Mouse (Mus musculus) midbrain, embryonic 12.5 days (tissue): Measurements from ENCODE around the gene Gm28043. TPM values are rescaled to one million over a fixed set of nuclear protein-coding genes. Genes with fewer than 3 reads are reported as not detected.

Experiments used
- ATAC-seq: fragments of 200-750 bp; cut with Nextera tagmentation; 2 replicates; pipeline ENCODE4 v1.8.0; 2017; ENCODE audit warnings: low read depth, moderate TSS enrichment, moderate library complexity; ENCODE audit not compliant: low FRiP score
- H3K27ac ChIP-seq: fragments of 300-500 bp; sonication (generic); replicated peaks from 2 replicates; pipeline ENCODE4 v1.5.1; 2016; ENCODE audit warnings: mild to moderate bottlenecking
- H3K27me3 ChIP-seq: fragments of 300-500 bp; sonication (generic); 2 replicates; pipeline ENCODE4 v1.6.1; 2016; ENCODE audit warnings: mild to moderate bottlenecking
- H3K36me3 ChIP-seq: fragments of 300-500 bp; sonication (generic); 2 replicates; pipeline ENCODE4 v1.6.1; 2016
- H3K4me1 ChIP-seq: fragments of 300-500 bp; sonication (generic); 2 replicates; pipeline ENCODE4 v1.6.1; 2016
- H3K4me2 ChIP-seq: fragments of 300-500 bp; sonication (generic); replicated peaks from 2 replicates; pipeline ENCODE4 v1.6.1; 2016; ENCODE audit warnings: mild to moderate bottlenecking, moderate library complexity
- H3K4me3 ChIP-seq: fragments of 300-500 bp; sonication (generic); 2 replicates; pipeline ENCODE4 v1.5.1; 2016; ENCODE audit warnings: mild to moderate bottlenecking
- H3K9ac ChIP-seq: fragments of 300-500 bp; sonication (generic); replicated peaks from 2 replicates; pipeline ENCODE4 v1.6.1; 2016; ENCODE audit warnings: mild to moderate bottlenecking, moderate library complexity
- H3K9me3 ChIP-seq: fragments of 300-500 bp; sonication (generic); 2 replicates; pipeline ENCODE4 v1.6.1; 2016; ENCODE audit warnings: mild to moderate bottlenecking
- WGBS: fragments of 180-500 bp; shearing (Covaris S2); methylation state at CpG from one replicate; pipeline ENCODE4 v1.1.7; 2016; 5-methylcytosine and 5-hydroxymethylcytosine counted together
- polyA plus RNA-seq: library from polyadenylated mRNA; unstranded; fragments of >200 nt; fragmentation: Nextera tagmentation; extraction: Ambion mirVana; gene quantifications from 2 replicates; pipeline ENCODE4 v1.2.1, GENCODE M21; 2016

Gene Gm28043
- polyA plus RNA-seq, result 5.0 TPM in 2 replicates

GRCm38 (mm10) chr17:29614115-29615023, at the start of gene Gm28043, which contains the start of gene Rnf8:
Gene Gm28043 (plus strand): TSS chr17:29614876.
Gene Rnf8 (plus strand): TSS chr17:29614790.
- 3% methylated on average over 52 of the region's 52 CpGs for WGBS

GRCm38 (mm10) chr17:29565521-29565920, 49.2 kb upstream of the Gm28043 start:
- Histone ChIP-seq H3K4me1 (no peaks in the 10 kb centered on the region), H3K4me3 (no peak overlapping the region), H3K27ac (no peak overlapping the region), H3K36me3 (peaks cover 38% of the 10 kb centered on the region), H3K9ac (no peak overlapping the region), H3K4me2 (no peak overlapping the region), H3K27me3 (no peaks in the 10 kb centered on the region), H3K9me3 (no peaks in the 10 kb centered on the region)
- no peak for ATAC-seq
- WGBS, result 98% methylated on average over 5 of the region's 5 CpGs

More at GRCm38 (mm10) chr17:29614115-29615023, at the start of gene Gm28043, which contains the start of gene Rnf8:
- peak within 1 kb of the TSS; percentile 96 for H3K4me3 ChIP-seq
- peaks cover 12% of the 10 kb centered on the region; the same call in 1 of the 2 replicates for H3K36me3 ChIP-seq
- H3K4me2 ChIP-seq, result peak within 1 kb of the TSS; percentile 91
- H3K27ac ChIP-seq, result peak within 1 kb of the TSS; percentile 96
- ATAC-seq, result peak; percentile 91
- peaks cover 31% of the 10 kb centered on the region for H3K4me1 ChIP-seq
- H3K27me3 ChIP-seq, result no peaks in the 10 kb centered on the region
- H3K9ac ChIP-seq, result peak within 1 kb of the TSS; percentile 97
- H3K9me3 ChIP-seq, result no peaks in the 10 kb centered on the region

GRCm38 (mm10) chr17:29568435-29568834, 46.2 kb upstream of the Gm28043 start:
- Histone ChIP-seq H3K4me2 (no peak overlapping the region), H3K27me3 (no peaks in the 10 kb centered on the region), H3K27ac (no peak overlapping the region), H3K4me1 (no peaks in the 10 kb centered on the region), H3K4me3 (no peak overlapping the region), H3K36me3 (peaks cover 66% of the 10 kb centered on the region), H3K9me3 (no peaks in the 10 kb centered on the region), H3K9ac (no peak overlapping the region)
- ATAC-seq, result no peak
- 90% methylated on average over 15 of the region's 15 CpGs for WGBS

DNA sequence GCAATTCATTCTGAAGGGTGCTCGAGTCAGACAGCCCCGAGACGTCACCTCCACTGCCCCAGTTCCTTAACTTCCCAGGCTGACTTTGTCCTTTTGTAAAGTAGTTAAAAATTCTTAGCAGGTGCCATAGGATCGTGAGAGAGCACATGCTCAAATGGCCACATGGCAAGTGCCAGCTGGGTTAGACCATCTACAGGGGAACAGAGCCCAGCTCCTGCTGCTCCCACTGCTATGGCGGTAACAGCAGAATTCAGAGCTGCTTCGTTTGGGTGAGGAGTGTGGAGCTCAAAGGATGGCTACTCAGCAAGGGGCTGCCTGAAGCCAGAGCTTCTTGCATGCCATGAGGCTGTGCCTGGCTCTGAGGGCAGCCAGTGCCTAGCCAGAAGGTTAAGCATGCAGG, 44.8 kb upstream of the Gm28043 start:
- 90% methylated on average over 6 of the region's 6 CpGs for WGBS
- Histone ChIP-seq H3K9ac (no peak overlapping the region), H3K4me2 (no peak overlapping the region), H3K9me3 (no peaks in the 10 kb centered on the region), H3K27me3 (no peaks in the 10 kb centered on the region), H3K4me1 (no peaks in the 10 kb centered on the region), H3K36me3 (peaks cover 66% of the 10 kb centered on the region), H3K27ac (no peak overlapping the region), H3K4me3 (no peak overlapping the region)
- ATAC-seq, result no peak

DNA sequence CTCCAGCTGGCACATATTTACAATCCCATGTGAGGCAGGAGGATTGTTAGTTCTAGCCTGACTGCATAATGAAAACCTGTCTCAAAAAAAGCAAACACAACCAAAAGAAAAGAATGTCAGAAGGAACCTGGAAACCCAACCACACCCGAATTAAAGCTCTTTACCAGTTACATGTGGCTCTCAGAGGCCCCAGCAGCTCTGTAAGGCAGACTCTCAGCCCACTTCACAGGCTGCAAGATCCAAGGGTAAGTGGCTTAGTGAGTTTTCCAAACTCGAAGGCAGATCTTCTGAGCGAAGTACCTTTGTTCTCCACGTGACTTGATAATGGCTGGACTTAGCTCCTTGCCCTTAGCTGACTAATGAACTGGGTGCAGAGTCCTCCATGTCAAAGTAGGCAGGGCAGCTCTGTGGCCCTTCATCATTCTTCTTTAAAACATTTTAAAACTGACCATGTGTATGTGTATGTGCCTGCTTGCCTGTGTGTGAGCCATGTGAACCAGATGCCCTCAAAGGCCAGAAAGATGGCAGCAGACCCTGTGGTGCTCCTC, 35.0 kb upstream of the Gm28043 start:
- 76% methylated on average over 4 of the region's 4 CpGs for WGBS
- H3K27ac ChIP-seq, result no peak overlapping the region

DNA sequence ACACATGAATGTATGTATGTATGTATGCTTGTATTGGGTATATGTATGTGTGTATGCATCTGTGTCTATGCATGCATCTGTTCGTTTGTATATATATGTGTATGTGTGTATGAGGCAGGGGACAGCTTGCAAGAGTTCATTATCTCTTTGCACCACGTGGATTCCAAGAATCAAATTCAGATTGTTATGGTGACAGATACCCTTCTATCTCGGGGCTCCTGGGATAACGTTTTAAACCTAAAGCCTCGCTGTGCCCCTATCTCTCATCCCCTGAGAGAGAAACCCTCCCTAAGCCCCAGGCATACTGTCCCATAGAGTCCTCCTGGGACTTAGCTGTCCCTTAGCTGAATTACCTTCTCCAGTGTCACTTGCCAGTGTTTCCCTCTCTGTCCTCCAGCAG, 31.1 kb upstream of the Gm28043 start:
- H3K36me3 ChIP-seq, result peaks cover 63% of the 10 kb centered on the region

More for the DNA sequence above, 35.0 kb upstream of the Gm28043 start:
- ATAC-seq, result no peak
- H3K27me3 ChIP-seq, result no peaks in the 10 kb centered on the region
- H3K9ac ChIP-seq, result no peak overlapping the region
- peaks cover 83% of the 10 kb centered on the region for H3K36me3 ChIP-seq
- no peaks in the 10 kb centered on the region for H3K9me3 ChIP-seq
- no peak overlapping the region for H3K4me3 ChIP-seq
- no peaks in the 10 kb centered on the region for H3K4me1 ChIP-seq
- H3K4me2 ChIP-seq, result no peak overlapping the region

GRCm38 (mm10) chr17:29584306-29584705, 30.4 kb upstream of the Gm28043 start:
- WGBS, result 83% methylated on average over 5 of the region's 5 CpGs
- no peak for ATAC-seq

More for the DNA sequence above, 31.1 kb upstream of the Gm28043 start:
- H3K9ac ChIP-seq, result no peak overlapping the region
- no peaks in the 10 kb centered on the region for H3K9me3 ChIP-seq
- 85% methylated on average over 5 of the region's 5 CpGs for WGBS
- peaks cover under 1% of the 10 kb centered on the region; the same call in 1 of the 2 replicates for H3K4me1 ChIP-seq
- no peak overlapping the region for H3K4me2 ChIP-seq
- ATAC-seq, result no peak
- H3K27me3 ChIP-seq, result no peaks in the 10 kb centered on the region; the same call in 1 of the 2 replicates
- no peak overlapping the region for H3K27ac ChIP-seq
- H3K4me3 ChIP-seq, result no peak overlapping the region

DNA sequence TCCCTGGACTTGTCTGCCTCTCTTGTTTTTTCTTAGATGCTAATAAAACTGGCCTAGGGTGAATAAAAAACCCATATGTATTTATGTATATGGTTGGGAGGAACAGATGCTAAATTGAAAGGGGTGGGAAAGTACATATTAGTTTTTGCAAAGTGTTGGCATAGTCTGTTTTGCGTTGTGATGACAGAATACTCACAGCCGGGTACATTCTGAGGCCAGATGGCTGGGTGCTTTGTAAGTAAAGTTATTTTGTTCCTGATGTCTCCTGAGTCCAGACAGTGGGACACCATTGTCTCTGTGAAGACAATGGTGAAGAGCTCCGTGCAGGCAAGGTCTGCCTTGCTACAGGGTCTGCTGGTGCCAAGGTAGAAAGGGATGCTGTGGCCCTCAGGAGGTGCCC, 29.9 kb upstream of the Gm28043 start:
- WGBS, result 82% methylated on average over 3 of the region's 3 CpGs
- no peaks in the 10 kb centered on the region; the same call in 1 of the 2 replicates for H3K27me3 ChIP-seq
- H3K9me3 ChIP-seq, result no peaks in the 10 kb centered on the region
- H3K27ac ChIP-seq, result no peak overlapping the region
- H3K4me3 ChIP-seq, result no peak overlapping the region
- peaks cover 12% of the 10 kb centered on the region for H3K4me1 ChIP-seq
- no peak for ATAC-seq
- no peak overlapping the region for H3K4me2 ChIP-seq
- peaks cover 55% of the 10 kb centered on the region for H3K36me3 ChIP-seq
- no peak overlapping the region for H3K9ac ChIP-seq

More at GRCm38 (mm10) chr17:29584306-29584705, 30.4 kb upstream of the Gm28043 start:
- Histone ChIP-seq H3K4me3 (no peak overlapping the region), H3K36me3 (peaks cover 57% of the 10 kb centered on the region), H3K27me3 (no peaks in the 10 kb centered on the region; the same call in 1 of the 2 replicates), H3K4me1 (peaks cover 8% of the 10 kb centered on the region), H3K9ac (no peak overlapping the region), H3K4me2 (no peak overlapping the region), H3K27ac (no peak overlapping the region), H3K9me3 (no peaks in the 10 kb centered on the region)

DNA sequence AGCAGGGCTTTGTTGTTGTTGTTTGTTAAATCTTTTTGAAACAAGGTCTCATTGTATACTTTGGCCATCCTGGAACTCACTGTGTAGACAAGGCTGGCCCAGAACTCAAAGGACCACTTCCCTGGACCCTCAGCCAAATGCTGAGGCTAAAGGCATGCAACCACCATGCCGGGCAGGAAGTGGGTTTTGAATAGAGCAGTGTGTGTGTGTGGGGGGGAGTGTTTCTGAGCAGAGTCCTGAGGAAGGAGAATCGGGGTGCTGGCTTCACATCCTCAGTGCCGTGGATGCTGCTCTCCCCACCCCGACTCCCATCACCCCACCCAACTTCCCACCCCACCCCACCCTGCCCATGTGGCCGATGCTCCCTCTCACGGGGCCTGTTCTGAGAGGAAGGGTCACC, 29.2 kb upstream of the Gm28043 start:
- Histone ChIP-seq H3K4me3 (no peak overlapping the region), H3K9ac (no peak overlapping the region), H3K27ac (no peak overlapping the region), H3K36me3 (peaks cover 51% of the 10 kb centered on the region), H3K9me3 (no peaks in the 10 kb centered on the region), H3K4me2 (no peak overlapping the region), H3K4me1 (peaks cover 15% of the 10 kb centered on the region), H3K27me3 (no peaks in the 10 kb centered on the region; the same call in 1 of the 2 replicates)
- WGBS, result 90% methylated on average over 6 of the region's 6 CpGs
- ATAC-seq, result no peak

DNA sequence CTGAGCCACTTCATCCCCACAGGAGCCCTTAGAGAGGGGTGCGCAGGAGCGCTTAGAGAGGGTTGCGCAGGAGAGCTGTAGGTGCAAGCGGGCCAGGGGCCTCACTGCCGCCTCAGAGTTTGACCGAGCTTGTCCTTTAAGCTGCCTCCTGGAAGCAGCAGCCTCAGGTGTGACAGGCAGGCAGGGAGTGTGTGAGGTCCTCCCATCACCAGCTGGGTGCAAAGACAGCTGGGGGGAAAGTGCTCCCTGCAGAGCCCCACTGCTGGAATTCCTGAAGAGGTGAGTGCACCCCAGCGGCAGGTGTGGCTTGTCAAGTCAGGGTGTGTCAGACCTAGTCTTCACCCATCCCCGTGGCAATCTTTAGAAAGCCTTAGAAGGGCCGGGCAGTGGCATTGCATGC, 27.8 kb upstream of the Gm28043 start:
- ATAC-seq, result no peak
- WGBS, result 90% methylated on average over 9 of the region's 9 CpGs

GRCm38 (mm10) chr17:29589221-29589898, 25.3 kb upstream of the Gm28043 start:
- Histone ChIP-seq H3K9ac (no peak overlapping the region), H3K27ac (peak overlapping the region; percentile 60), H3K36me3 (peaks cover 29% of the 10 kb centered on the region), H3K4me1 (peaks cover 15% of the 10 kb centered on the region), H3K27me3 (no peaks in the 10 kb centered on the region; the same call in 1 of the 2 replicates), H3K4me2 (no peak overlapping the region), H3K4me3 (no peak overlapping the region), H3K9me3 (no peaks in the 10 kb centered on the region)
- 47% methylated on average over 11 of the region's 11 CpGs for WGBS
- ATAC-seq, result peak; percentile 34; the same call in 1 of the 2 replicates

More for the DNA sequence above, 27.8 kb upstream of the Gm28043 start:
- H3K27me3 ChIP-seq, result no peaks in the 10 kb centered on the region; the same call in 1 of the 2 replicates
- H3K36me3 ChIP-seq, result peaks cover 39% of the 10 kb centered on the region
- no peak overlapping the region for H3K27ac ChIP-seq
- no peak overlapping the region for H3K9ac ChIP-seq
- H3K4me3 ChIP-seq, result no peak overlapping the region
- H3K4me1 ChIP-seq, result peaks cover 15% of the 10 kb centered on the region
- no peak overlapping the region for H3K4me2 ChIP-seq
- H3K9me3 ChIP-seq, result no peaks in the 10 kb centered on the region
